Mouse (Mus musculus): ENCODE data around the gene Sf1.

The Sf1 gene

DNA sequence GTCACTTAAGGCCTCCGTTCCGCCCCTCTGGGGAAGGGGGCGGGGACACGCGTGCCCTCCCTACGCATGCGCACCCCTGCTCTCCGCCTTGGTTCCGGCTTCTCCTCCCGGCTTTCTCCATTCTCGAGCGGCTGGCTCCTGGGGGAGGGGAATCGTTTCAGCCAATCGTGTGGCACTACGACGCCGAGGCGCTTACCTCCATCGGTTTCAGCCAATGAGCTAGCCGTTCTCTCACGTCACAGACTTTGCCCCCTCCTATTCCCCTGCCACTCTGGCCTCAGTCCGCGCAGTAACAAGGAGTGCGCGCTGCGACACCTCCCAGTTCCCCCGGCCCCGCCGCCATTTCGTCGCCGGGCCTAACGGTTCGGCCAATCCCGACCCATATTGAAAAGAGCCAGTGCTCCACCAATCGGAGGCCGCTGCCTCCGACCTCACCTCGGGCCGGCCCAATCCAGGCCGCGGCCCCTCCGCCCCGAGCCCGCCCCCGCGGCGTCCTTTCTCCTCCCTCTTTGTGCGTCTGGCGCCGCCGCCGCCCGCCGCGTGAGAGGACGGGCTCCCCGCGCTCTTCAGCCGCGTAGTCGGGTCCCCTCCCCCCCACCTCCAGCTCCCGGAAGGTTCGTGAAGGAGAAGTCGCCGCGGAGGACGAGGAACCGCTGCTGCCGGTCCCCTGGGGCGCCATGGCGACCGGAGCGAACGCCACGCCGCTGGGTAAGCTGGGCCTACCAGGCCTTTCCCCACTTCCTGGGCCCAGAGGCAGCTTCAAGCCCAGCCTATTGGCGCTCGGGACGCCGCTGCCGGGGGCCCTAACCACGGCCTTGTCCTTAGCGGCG, at the start of gene Sf1:
Gene Sf1 (plus strand): TSS at position 280 of the 830 bp plus-strand sequence.
- peak; percentile 99 for DNase-seq

DNA sequence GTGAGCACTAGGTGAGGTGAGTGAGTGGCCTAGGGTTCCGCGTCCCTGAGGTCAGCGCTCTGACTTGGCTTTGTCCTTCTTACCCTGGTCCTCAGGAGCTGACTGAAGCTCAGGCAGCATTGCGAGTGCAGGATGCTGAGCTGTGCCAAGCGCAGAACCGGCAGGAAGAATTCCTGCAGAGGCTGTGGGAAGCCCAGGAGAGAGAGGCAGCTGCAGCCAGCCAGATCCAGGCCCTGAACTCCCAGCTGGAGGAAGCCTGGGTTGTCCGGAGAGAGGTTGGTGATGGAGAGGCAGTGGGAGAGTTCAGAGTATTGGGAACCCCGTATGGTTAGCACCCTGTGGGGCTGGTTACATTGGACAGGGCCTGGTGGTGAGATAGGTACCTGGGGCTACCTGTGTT, 49.7 kb upstream of the Sf1 start:
- no peak for DNase-seq

DNA sequence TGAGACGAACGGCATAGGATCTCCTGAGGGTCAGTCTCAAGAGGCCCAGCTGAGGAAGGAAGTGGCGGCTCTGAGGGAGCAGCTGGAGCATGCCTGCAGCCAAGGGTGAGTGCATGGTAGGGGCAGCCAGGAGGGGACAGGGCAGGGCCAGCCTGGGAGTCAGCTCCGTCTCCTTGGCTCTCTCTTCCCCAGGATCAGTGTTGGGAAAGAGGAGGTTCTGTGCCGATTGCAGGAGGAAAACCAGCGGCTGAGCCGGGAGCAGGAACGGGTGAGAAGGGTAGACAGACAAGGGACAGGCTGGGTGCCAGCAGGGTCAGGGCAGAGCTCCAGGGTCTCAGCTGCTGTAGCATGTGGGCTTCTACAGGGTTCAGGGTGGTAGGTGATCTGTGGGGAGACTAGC, 49.0 kb upstream of the Sf1 start:
- no peak for DNase-seq

DNA sequence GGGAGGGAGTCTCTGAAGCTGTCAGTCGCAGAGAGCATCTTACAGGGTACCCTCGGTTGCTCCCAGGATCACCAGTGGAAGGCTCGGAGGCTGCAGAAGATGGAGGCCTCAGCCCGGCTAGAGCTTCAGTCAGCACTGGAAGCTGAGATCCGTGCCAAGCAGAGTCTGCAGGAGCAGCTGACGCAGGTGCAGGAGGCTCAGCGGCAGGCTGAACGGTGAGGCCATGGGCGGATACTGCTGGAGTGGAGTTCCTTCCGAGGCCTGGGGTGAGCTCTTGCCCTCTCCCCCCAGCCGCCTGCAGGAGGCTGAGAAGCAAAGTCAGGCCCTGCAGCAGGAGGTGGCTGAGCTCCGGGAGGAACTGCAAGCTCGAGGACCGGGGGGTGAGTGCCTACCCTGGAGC, 47.9 kb upstream of the Sf1 start:
- no peak for DNase-seq

DNA sequence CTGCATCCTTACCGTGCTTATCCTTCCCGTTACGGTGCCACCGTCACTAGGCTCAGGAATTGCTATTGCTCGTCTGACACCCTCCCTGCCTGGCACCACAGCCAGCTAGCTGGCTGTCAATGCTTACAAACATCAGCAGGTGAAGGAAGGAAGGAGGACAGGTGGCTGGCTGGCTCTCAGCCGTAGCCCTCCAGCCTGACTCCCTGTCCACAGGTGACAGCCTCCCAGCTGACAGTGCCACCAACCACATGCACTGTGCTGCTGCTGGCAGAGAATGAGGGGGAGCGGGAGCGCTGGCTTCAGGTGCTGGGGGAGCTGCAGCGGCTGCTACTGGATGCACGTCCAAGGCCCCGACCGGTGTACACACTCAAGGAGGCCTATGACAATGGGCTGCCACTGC, 45.3 kb upstream of the Sf1 start:
- no peak for DNase-seq

DNA sequence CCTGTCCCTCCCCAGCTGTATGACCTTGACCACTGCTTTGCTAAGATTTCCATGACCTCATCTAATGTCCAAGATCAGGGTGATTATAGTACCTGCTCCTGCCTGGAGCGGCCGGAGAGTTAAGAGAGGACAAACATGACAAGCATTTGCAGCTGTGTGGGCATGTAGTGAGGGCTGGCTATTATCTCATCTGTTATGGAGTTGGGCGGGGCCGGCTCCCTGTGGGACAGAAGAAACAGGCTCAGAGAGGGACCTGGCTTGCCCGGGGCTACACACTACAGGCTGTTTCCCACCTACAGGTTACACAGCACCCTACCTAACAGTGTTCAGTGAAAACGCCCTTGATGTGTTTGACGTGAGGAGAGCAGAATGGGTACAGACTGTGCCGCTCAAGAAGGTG, 42.1 kb upstream of the Sf1 start:
- no peak for DNase-seq

DNA sequence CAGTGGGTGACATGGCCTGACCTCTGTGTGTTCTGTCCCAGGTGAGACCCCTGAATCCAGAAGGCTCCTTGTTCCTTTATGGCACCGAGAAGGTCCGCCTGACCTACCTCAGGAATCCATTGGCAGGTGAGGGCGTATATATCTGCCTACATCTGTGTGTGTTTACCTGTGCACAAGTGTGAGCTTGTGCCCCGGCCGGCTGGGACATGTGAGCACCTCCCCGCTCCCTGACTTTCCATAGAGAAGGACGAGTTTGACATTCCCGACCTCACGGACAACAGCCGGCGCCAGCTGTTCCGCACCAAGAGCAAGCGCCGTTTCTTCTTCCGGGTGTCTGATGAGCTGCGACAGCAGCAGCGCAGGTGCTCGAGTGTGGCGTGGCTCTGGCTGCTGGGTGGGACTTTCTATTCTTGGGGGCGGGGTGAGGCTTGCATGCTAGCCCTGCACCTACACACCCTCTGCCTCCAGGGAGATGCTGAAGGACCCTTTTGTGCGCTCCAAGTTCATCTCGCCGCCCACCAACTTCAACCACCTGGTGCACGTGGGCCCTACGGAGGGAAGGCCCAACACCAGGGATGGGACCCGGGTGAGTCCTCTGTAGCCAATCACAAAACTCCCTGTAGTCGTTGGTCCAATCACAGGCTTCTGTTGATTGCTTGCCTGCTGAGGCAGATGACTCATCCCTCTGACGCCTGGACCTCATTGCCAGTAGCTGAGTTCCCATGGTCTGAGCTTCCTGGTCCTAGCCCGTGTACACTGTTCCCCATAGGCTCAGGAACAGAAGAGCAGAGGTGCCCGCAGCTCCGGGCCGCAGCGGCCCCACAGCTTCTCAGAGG, 41.5 kb upstream of the Sf1 start:
- DNase-seq, result no peak

DNA sequence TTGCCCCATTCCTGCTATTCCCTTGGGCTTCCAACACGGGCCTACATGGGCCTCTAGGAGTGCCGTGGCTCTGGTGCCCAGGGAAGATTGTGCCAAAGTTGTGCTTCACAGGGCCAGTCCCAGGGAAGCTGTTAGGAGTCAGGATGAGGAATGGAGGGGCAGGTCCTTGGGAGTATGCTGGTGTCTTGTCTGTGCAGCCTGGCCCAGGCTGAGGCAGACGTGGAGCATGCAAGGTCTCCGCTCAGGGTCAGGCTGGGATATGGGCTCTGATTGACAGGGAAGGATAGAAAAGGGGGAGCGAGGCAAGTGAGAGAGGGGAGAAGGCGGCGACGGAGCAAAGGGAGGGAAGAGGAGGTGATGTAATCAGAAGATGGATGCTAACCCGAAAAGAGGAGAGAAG, 38.7 kb upstream of the Sf1 start:
- DNase-seq, result no peak

DNA sequence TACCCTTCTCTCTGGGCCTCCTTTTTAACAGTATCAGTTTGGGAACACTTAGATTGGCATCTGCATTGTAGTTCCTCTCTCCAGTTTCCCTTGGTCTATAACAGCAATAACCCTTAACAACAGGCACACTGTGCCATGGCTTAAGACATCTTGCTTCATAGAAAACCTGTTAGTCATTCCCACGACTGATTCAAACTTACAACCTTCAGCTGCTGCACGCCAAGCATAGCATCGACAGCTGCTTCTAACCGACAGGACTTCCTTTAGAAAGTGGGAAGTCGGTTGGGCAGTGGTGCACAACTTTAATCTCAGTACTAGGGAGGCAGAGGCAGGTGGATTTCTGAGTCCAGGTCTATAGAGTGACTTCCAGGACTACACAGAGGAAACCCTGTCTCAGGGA, 32.3 kb upstream of the Sf1 start:
- DNase-seq, result no peak

DNA sequence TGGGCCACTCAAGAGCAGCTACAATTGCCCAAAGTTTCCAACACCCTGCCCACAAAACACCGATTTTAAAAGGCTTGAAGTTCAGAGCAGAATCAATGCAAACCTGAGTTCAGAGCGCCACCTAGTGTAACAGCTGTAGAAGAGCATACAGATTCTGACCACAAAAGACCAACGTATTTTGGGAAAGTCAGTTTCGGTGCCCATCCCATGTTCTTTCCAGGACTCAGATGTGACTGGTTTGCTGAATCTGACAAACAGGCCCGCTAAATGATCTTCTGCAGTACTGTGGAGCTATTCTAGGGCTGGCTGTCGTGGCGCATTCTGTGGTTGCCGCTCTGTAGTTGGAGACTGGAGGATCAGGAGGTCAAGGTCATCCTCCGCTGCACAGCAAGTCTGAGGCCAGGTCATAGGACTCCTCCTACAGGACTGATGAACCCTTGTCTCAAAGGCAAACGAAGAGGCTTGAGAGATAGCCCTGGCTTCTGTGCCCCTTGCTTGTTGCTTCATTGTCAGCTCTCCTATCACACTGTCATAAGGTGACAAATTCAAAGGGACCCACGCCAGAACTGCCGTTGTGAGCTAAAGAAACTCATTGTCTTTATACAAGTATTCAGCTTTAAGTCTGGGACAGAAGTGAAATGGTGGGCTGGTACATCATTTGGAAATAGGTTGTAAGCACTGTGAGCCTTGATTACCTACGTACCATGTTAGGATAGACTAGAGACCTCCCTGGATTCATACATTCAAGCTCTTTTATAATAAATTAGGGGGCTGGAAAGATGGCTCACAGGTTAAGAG, 31.6 kb upstream of the Sf1 start:
- peak; percentile 74 for DNase-seq

DNA sequence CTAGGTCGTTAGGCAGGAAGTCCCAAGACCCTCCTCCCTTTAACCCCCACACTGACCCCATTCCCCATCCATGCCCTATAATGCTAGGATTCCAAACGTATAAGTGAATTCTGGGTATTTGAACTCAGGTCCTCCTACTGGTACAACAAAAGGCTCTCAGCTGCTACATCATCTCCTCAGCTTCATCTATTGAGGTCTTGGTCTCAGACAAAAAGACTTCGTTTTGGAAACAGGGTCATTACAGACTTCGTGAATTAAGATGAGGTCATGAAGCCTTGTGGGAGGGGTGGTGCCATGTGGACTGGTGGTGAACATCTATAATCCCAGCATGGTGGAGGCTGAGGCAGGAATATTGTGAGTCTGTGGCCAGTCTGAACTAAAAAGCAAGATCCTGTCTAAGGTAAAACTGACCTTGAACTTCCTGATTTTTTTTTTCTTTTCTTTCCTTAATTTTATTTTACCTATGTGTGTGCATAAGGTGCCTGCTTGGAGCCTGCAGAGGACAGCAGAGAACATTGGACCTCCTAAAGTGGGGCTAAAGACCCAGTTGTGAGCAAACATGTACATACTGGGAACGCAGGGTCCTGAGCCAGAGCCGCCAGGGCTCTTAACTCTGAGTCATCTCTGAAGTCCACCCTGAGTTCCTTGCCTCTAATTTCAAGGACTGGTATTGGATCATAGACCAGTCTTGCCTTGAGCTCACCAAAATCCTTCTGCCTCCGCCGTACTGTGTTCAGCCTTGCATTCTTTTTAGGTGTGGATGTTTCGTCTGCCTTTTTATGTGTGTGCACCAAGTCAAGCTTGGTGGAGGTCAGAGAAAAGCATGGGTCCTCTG, 29.5 kb upstream of the Sf1 start:
- DNase-seq, result no peak

DNA sequence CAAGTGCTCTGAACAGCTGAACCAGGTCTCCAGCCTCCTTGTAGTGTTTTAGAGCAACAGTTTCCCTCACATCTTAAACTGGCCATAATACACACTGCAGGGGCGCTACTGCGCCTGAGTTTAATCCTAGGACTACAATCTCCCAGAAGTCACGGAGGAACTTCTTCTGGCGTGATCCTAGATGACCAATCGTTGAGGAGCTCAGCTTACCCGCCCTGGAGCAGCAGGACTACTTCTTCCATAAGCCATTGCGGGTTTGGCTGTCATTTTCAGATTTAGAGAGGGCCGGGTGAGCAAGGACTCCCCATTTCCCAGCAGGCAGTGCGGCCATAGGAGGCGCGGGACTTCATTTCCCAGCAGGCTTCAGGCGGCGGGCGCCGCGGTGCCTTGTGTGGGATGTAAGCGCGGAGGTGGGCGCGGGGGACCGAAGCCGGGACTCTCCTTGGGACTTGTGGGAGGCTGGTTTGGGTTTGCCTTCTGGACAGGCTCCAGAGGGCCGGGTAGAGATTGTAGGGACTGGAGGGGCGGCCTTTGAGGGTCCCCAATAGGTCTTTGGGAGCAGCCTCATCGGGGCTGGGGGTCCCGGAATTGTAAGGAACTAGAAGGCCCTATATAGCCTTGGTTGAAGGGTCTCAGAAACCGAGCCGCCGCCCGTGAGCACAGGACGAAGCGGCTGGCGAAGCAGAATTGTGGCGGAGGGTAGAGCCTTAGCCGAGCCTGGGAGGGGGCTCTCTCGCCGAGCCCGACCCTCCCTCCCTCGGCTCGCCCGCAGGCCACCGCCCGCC, 28.6 kb upstream of the Sf1 start, which contains the start of gene Men1:
Gene Men1 (plus strand): TSS at position 307 of the 785 bp plus-strand sequence.
- peak; percentile 93 for DNase-seq

DNA sequence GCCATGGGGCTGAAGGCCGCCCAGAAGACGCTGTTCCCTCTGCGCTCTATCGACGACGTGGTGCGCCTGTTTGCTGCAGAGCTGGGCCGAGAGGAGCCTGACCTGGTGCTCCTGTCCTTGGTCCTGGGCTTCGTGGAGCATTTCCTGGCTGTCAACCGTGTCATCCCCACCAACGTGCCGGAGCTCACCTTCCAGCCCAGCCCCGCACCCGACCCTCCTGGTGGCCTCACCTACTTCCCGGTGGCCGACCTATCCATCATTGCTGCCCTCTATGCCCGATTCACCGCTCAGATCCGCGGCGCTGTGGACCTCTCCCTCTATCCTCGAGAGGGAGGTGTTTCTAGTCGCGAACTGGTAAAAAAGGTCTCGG, 28.0 kb upstream of the Sf1 start:
- no peak for DNase-seq

DNA sequence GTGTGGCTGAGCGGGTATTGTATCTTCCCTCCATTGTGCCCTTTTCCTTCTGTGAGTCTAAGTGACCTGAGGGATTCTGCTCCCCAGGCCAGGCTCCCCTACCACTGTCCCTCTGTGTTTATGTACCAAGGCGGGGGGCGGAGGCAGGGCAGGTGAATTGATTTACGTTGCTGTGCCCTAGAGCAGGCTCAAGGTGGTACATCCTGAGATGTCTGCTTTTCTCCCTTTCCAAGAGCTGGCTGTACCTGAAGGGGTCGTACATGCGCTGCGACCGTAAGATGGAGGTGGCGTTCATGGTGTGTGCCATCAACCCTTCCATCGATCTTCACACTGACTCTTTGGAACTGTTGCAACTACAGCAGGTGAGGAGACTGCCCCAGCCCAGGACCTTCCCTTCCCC, 26.6 kb upstream of the Sf1 start:
- DNase-seq, result no peak

DNA sequence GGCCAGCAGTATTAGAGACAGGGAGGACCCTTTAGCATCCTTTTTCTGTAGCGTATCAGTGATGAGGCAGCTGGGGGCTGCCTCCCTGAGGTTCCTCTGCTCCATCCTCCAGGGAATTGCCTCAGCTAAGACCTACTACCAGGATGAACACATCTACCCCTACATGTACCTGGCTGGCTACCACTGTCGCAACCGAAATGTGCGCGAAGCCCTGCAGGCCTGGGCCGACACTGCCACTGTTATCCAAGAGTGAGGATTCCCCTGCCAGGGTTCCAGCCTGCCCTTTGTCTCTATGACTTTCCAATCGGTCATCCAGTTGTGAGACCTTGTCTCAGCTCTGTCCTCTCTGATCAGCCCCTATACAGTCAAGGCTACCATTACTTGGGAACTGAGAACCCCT, 25.3 kb upstream of the Sf1 start:
- no peak for DNase-seq

DNA sequence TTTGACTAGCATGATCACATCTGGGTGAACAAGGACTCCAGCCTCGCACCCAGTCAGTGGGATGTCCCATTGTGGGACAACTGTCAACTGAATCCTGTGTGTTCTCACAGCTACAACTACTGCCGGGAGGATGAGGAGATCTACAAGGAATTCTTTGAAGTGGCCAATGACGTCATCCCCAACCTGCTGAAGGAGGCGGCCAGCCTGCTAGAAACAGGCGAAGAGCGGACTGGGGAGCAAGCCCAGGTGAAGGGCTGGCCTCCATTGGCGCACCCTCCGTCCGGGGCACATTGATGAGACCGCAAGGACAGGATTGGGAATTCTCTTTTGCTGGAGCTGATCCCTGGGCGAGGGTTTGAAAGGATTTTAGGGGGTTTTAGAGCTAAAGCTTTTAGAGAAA, 24.8 kb upstream of the Sf1 start:
- no peak for DNase-seq

DNA sequence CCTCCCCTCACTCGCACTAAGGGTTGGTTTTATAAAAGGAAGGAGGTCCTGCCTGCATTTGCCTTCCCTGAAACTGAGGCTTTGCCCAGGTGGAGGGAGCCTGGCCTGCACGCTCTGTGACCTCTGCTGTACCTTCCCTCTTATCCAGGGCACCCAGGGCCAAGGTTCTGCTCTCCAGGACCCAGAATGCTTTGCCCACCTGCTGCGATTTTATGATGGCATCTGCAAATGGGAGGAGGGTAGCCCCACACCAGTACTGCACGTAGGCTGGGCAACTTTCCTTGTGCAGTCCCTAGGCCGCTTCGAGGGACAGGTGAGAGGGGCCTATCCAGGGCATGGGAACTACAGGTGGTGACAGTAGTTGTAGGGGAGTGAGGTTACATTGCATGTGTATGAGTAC, 24.3 kb upstream of the Sf1 start:
- DNase-seq, result no peak

DNA sequence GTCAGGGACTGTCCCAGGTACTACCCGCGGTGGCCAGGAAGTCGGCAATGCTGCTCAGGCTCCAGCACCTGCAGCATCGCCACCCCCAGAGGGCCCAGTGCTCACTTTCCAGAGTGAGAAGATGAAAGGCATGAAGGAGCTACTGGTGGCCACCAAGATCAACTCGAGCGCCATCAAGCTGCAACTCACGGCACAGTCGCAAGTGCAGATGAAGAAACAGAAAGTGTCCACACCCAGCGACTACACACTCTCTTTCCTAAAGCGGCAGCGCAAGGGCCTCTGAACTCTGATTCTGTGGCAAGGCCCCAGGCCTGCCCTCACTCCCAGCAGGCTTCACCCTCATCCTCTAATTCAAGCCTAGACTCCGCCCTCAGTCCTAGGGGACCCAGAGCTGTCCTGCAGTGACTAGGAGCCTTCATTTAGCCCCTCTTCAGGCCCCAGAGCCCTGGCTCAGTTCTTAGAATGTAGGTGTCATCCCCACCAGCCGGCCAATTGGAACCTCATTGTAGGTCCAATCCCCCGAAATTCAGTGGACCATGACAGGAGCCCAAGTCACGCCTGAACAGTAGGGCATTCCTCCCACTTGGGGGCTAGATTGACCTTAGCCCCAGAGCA, 23.5 kb upstream of the Sf1 start:
- DNase-seq, result peak; percentile 84

DNA sequence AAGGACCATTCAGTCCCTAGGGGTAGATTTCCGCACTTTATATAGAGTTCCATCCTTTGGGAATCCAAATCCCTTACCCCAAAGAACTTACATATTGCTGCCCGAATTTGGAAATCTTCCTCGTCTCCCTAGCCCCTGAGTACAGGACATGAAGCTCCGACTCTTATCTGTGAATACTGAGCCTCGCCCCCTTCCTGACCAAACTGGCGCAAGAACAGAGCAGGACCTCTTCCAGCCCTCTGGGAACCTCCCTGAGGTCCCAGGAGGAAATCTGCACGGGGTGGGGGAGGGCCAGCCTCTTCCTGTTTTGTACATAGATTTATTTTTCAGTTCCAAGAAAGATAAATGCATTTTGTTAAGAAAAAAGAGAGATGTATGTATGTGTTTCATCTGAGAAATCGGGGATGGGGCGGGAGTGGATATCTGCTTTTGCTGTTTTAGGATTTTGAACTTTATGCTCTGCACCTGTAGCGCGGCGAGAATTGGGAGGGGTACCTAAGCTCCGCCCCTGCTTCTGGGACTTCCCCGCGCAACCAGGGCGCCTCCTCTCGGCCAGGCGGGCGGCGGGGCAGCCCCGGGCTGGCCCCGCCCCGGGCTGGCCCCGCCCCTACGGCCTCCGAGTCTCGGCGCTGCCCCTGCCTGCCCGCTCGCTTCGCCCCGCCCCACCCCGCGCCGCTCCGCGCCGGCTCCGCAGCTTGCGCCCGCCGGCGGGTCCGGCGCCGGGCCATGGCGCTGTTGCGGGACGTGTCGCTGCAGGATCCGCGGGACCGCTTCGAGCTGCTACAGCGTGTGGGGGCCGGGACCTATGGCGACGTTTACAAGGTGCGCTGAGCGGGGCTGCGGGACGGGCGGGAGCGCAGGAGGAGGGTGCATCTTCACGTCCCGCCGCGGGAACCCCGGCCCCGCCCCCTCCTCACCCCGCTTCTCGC, 22.7 kb upstream of the Sf1 start, which contains the start of gene Map4k2:
Gene Map4k2 (plus strand): TSS at position 612 of the 929 bp plus-strand sequence.
- peak; percentile 97 for DNase-seq

Data from thymus, postnatal 4 days (tissue).